Mouse (Mus musculus) limb, embryonic 11.5 days (tissue): ENCODE measurements around the gene Lcp1. TPM values are rescaled to one million over a fixed set of nuclear protein-coding genes. Genes with fewer than 3 reads are reported as not detected.

Experiments used
- ATAC-seq: fragments of 200-750 bp; cut with Nextera tagmentation; 2 replicates; pipeline ENCODE4 v1.8.0; 2017; ENCODE audit warnings: low read depth; ENCODE audit not compliant: insufficient number of reproducible peaks, low FRiP score, low TSS enrichment
- DNase-seq: peaks from one replicate; pipeline ENCODE4 v3.0.0-alpha.2; 2015; ENCODE audit warnings: low spot score
- H3K27ac ChIP-seq: fragments of 300-500 bp; sonication (generic); replicated peaks from 2 replicates; pipeline ENCODE4 v1.5.1; 2014; ENCODE audit warnings: low read depth, mild to moderate bottlenecking, low read length
- H3K27me3 ChIP-seq: fragments of 300-500 bp; sonication (generic); 2 replicates; pipeline ENCODE4 v1.6.1; 2014; ENCODE audit warnings: mild to moderate bottlenecking, low read length, mixed read lengths; ENCODE audit not compliant: control insufficient read depth, insufficient read depth
- H3K36me3 ChIP-seq: fragments of 300-500 bp; sonication (generic); 2 replicates; pipeline ENCODE4 v1.6.1; 2014; ENCODE audit warnings: mild to moderate bottlenecking, low read length, moderate library complexity, mixed read lengths; ENCODE audit not compliant: control insufficient read depth, insufficient read depth
- H3K4me1 ChIP-seq: fragments of 300-500 bp; sonication (generic); 2 replicates; pipeline ENCODE4 v1.6.1; 2014; ENCODE audit warnings: low read length, mixed read lengths; ENCODE audit not compliant: control insufficient read depth, insufficient read depth
- H3K4me2 ChIP-seq: fragments of 300-500 bp; sonication (generic); 2 replicates; pipeline ENCODE4 v1.6.1; 2014; ENCODE audit warnings: low read depth, mild to moderate bottlenecking, moderate library complexity; ENCODE audit not compliant: severe bottlenecking
- H3K4me3 ChIP-seq: fragments of 300-500 bp; sonication (generic); 2 replicates; pipeline ENCODE4 v1.5.1; 2014; ENCODE audit warnings: low read depth, low read length
- H3K9ac ChIP-seq: fragments of 300-500 bp; sonication (generic); 2 replicates; pipeline ENCODE4 v1.6.1; 2014; ENCODE audit warnings: mild to moderate bottlenecking, low read length
- H3K9me3 ChIP-seq: fragments of 300-500 bp; sonication (generic); 2 replicates; pipeline ENCODE4 v1.6.1; 2016; ENCODE audit warnings: low read length; ENCODE audit not compliant: control insufficient read depth
- WGBS: fragments of 180-500 bp; shearing (Covaris S2); extraction: QIAGEN DNeasy Blood & Tissue Kit; methylation state at CpG from one replicate; pipeline ENCODE4 v1.1.7; 2014; 5-methylcytosine and 5-hydroxymethylcytosine counted together
- polyA plus RNA-seq: library from polyadenylated mRNA; unstranded; fragments of >200 nt; fragmentation: Nextera tagmentation; extraction: Ambion mirVana; gene quantifications from 2 replicates; pipeline ENCODE4 v1.2.1, GENCODE M21; 2014

Lcp1 gene
- polyA plus RNA-seq, 1 experiment from 2014 or later = 23.0 TPM

DNA sequence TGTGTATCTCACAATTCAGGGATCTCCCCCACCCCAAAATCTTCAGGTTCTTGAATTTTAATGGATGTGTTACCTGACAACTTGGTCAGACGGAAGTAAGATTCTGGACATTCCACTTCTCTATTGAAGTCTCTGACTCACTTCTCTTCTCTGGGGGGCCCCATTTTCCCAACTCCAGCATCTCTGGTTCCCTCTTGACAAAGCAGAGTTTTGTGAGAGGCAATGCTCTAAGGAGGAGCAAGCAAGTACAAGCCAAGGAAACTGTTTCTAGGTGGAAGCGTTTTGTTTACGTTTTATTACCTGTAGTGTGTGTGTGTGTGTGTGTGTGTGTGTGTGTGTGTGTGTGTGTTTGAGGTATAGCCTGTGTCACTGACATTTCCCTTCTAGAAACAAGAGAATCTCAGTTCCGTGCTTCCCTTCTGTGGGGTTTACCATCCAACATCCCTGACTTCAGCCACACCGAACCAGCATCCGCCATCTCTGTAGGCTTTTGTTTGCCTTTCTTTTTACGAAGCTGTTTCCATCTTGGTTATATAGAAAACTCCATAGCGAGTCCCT is 56.0 kb downstream of the Lcp1 start:
- Histone ChIP-seq H3K9me3 (no peaks in the 10 kb centered on the region), H3K36me3 (no peaks in the 10 kb centered on the region), H3K4me2 (no peak overlapping the region), H3K27ac (no peak overlapping the region), H3K27me3 (no peaks in the 10 kb centered on the region), H3K9ac (no peak overlapping the region), H3K4me1 (no peaks in the 10 kb centered on the region), H3K4me3 (no peak overlapping the region)
- WGBS = 94% methylated on average over 8 of the region's 8 CpGs
- no peak for DNase-seq
- no peak for ATAC-seq

DNA sequence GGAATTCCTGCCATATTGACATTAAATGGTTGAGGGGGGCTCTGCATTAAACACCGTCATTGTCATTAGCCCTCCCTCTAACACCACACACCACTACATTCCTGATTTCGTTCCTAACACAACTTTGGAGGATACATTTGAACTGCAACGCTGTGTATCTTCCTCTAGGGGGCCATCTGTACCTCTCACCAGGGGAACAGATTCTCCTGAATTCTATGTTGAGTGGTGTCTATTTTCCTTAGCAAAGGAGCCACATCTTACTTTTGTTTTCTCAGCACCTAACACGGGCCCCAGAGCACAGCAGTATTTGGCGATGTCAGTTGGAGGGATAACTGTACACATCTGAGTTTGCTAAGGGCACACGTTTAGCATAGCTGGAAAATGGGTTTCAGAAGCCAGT is 57.6 kb downstream of the Lcp1 start:
- 70% methylated on average over 6 of the region's 6 CpGs for WGBS
- no peak overlapping the region for H3K9ac ChIP-seq
- no peak for ATAC-seq

DNA sequence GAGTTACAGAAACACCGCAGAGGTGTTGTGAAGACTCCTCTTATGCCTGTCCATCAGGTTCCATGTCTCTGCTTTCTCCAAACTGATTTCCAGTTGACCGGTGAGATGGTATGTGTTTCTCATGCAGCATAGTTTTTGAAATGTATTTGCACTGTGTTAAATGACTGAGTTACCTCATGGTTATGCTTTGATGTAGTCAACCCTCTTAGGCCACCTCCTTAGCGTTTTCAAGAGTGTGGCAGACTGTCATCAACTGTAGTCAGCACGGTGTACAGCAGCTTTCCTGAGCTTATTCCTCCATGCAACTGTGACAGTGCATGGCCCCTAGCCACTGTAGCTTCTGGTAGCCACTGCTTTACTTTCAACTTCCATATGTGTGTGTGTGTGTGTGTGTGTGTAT is 58.1 kb downstream of the Lcp1 start:
- no peaks in the 10 kb centered on the region for H3K27me3 ChIP-seq
- no peaks in the 10 kb centered on the region for H3K9me3 ChIP-seq
- no peak for ATAC-seq
- H3K4me1 ChIP-seq = no peaks in the 10 kb centered on the region
- H3K9ac ChIP-seq = no peak overlapping the region
- 91% methylated on average over 4 of the region's 4 CpGs for WGBS
- H3K4me3 ChIP-seq = no peak overlapping the region
- no peak overlapping the region for H3K27ac ChIP-seq
- H3K4me2 ChIP-seq = no peak overlapping the region
- H3K36me3 ChIP-seq = no peaks in the 10 kb centered on the region
- no peak for DNase-seq

More for the DNA sequence above, 57.6 kb downstream of the Lcp1 start:
- Histone ChIP-seq H3K36me3 (no peaks in the 10 kb centered on the region), H3K4me3 (no peak overlapping the region), H3K4me1 (no peaks in the 10 kb centered on the region), H3K4me2 (no peak overlapping the region), H3K9me3 (no peaks in the 10 kb centered on the region), H3K27ac (no peak overlapping the region), H3K27me3 (no peaks in the 10 kb centered on the region)
- DNase-seq = no peak

DNA sequence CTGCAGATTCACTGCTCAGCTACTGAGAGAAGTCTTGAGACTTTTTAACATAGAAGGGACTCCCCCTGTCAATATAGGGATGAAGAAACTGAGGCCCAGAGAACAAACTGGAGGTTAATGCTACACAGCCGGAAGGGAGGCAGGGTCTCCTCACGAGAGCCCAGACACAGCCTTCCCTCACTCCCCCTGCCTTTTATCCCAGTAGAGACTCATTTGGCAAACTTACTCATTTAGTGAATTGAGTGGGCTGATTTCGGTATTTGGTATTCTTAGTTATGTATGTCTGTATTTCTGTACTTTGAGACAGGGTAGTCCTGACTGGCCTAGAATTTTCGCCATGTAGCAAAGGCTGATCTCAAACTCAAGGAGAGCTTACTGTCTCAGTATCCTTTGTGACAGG is 59.8 kb downstream of the Lcp1 start:
- Histone ChIP-seq H3K4me3 (no peak overlapping the region), H3K27ac (no peak overlapping the region), H3K9me3 (no peaks in the 10 kb centered on the region), H3K9ac (no peak overlapping the region), H3K27me3 (no peaks in the 10 kb centered on the region), H3K36me3 (no peaks in the 10 kb centered on the region), H3K4me1 (no peaks in the 10 kb centered on the region), H3K4me2 (no peak overlapping the region)
- no peak for ATAC-seq
- no peak for DNase-seq
- 80% methylated on average over 4 of the region's 4 CpGs for WGBS

DNA sequence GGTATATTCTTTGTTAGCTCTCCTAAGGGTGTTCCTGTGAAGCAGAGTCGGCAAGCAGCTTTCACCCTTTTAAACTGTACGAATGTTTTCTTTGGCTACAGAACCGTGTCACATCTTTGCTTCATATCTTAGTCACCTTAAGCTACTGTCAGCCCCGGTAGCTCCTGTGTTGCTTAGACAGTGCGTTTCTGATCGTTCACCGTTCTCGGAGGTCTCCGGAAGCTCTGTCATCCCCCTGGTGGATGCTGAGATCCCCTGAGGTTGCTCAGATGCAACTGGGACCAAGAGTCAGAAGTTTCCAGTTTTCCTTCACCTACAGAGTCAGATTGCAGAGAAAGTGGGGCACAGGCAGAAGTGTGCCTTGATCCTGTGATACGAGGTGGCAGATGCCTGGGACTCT is 61.5 kb downstream of the Lcp1 start:
- Histone ChIP-seq H3K36me3 (no peaks in the 10 kb centered on the region), H3K4me3 (no peak overlapping the region), H3K4me2 (no peak overlapping the region), H3K9ac (no peak overlapping the region), H3K27me3 (no peaks in the 10 kb centered on the region), H3K27ac (no peak overlapping the region), H3K9me3 (no peaks in the 10 kb centered on the region), H3K4me1 (no peaks in the 10 kb centered on the region)
- WGBS = 91% methylated on average over 10 of the region's 10 CpGs
- ATAC-seq (no peak), DNase-seq (no peak)

DNA sequence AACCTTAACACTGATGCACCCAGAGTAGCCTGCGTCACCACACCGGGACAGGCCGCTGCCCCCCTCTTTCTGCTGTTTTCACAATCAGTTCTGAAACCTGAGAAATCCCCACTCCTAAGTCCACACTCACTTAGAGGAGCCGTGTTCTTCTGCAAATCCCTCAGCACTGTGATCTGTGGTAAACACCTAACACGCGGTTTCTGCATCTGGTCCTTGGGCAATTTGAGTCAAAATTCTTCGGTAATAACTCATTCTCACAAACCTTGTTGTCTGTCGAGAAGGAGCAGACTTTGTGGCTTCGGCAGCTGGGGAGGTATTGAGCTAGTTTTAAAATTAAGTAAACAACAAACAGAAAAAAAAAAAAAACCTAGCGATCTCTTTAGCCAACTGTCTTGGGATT is 62.0 kb downstream of the Lcp1 start:
- DNase-seq = no peak
- no peak overlapping the region for H3K27ac ChIP-seq
- 77% methylated on average over 10 of the region's 10 CpGs for WGBS
- H3K4me2 ChIP-seq = no peak overlapping the region
- no peaks in the 10 kb centered on the region for H3K27me3 ChIP-seq
- H3K4me3 ChIP-seq = no peak overlapping the region
- H3K9ac ChIP-seq = no peak overlapping the region
- ATAC-seq = no peak
- H3K9me3 ChIP-seq = no peaks in the 10 kb centered on the region
- no peaks in the 10 kb centered on the region for H3K36me3 ChIP-seq
- H3K4me1 ChIP-seq = no peaks in the 10 kb centered on the region

DNA sequence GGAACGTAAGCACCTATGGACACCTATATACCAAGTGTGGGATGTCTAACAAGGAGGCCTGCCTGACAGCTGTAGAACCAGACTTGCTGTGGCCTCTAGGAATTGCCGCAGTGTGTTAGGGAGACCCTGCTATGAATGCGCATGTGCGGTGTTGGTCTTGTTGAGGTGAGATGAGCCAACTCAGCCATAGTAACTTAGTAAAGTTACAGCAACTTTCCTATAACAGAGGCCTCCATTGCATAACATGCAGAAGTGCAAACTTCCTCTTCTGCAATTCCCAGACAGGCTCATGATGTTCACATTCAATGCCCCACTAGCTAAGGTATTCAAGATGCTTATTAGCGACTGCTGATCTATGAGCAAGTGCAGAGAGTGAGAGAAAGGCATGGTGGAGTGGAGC is 64.6 kb downstream of the Lcp1 start:
- WGBS = 93% methylated on average over 5 of the region's 5 CpGs
- Histone ChIP-seq H3K4me3 (no peak overlapping the region), H3K27ac (no peak overlapping the region), H3K4me2 (no peak overlapping the region), H3K9ac (no peak overlapping the region), H3K27me3 (no peaks in the 10 kb centered on the region), H3K36me3 (no peaks in the 10 kb centered on the region), H3K9me3 (no peaks in the 10 kb centered on the region), H3K4me1 (no peaks in the 10 kb centered on the region)
- ATAC-seq (no peak), DNase-seq (no peak)

DNA sequence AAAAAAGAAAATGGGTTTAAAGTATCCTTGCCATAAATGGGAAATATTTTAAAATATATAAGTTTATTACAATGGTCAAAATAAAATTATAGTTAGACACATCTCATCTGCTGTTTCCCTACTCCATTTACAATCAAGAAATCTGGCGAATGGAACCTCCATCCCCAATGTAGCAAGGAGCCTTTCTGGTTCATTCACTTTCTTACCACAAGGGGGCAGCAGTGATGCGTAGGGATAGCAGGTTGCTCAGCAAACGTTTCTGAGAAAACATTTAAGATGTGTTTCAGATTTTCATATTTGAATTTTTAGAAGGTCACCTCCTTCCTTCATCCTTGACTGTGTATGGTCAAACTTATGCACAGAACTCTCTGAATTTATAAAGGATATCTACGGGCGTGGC is 66.1 kb downstream of the Lcp1 start:
- no peaks in the 10 kb centered on the region for H3K36me3 ChIP-seq
- H3K4me1 ChIP-seq = no peaks in the 10 kb centered on the region
- no peak overlapping the region for H3K4me3 ChIP-seq
- no peak overlapping the region for H3K27ac ChIP-seq
- DNase-seq (peak; percentile 80), ATAC-seq (no peak)
- H3K27me3 ChIP-seq = no peaks in the 10 kb centered on the region
- WGBS = 44% methylated on average over 5 of the region's 5 CpGs
- H3K4me2 ChIP-seq = no peak overlapping the region
- no peak overlapping the region for H3K9ac ChIP-seq
- no peaks in the 10 kb centered on the region for H3K9me3 ChIP-seq

DNA sequence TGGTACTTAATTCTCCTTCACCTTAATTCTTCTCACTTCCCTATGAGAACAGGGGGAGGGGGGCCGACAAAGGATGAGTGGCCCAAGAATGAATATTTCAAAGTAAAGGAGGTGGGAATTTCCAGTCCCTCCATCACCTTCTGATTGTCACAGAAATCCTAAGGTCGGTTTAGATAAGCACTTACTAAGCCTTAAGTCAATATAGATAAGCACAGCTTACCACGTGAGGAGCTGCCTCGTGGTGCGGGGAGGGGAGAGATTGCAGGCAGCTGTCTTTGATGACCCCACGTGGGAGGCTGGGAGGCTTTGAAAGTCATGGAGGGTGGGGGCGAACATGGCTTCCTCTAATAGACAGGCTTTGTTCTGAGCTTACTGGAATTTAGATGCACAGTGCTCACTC is 66.8 kb downstream of the Lcp1 start:
- Histone ChIP-seq H3K9ac (no peak overlapping the region), H3K4me2 (no peak overlapping the region), H3K36me3 (no peaks in the 10 kb centered on the region), H3K9me3 (no peaks in the 10 kb centered on the region), H3K4me1 (no peaks in the 10 kb centered on the region), H3K27me3 (no peaks in the 10 kb centered on the region), H3K27ac (no peak overlapping the region), H3K4me3 (no peak overlapping the region)
- ATAC-seq = no peak
- WGBS = 54% methylated on average over 7 of the region's 7 CpGs
- DNase-seq = no peak
